Mouse (Mus musculus): ENCODE data around the gene Sfxn4. TPM values are rescaled to one million over a fixed set of nuclear protein-coding genes. Genes with fewer than 3 reads are reported as not detected.

Gene Sfxn4
- total and polyA plus RNA-seq, 2 experiments from 2014 or later, result 6.3 to 7.7 TPM

DNA sequence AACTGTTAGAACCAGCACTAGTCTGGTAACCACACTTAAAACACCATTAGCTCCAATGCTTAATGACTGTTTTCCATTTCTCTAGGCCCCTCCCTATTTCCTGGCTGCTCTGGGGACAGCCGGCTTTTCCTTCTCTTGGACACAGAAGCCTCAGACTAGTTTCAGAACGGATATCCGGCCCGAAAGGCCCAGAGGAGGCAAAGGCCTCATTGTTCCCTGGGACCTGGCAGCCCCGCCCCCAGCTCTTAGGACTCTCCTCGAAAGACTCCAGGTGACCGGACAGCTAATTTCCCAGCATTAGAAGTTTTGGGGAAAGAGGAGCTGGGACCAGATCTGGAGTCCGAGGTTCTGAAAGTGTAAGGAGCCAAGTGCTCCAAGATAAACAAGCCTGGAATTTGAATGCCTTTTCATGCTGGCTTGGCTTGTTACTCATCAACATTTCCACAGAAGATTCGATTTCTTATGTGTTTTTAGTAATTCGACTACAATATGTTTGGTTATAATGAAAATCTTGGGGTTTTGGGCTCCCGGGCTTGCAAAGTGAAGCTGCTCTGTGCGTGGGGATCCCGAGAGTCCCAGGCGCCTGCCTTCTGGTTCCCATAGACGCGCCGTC lies 27.9 kb upstream of the Sfxn4 start:
- peak; percentile 75 for DNase-seq (ENCODE audit: low spot score)
- Histone ChIP-seq H3K27ac (ENCODE audit: low read depth) (peak overlapping the region; percentile 97), H3K36me3 (replicated peaks; ENCODE audit: control insufficient read depth, insufficient read depth, low read length) (no peaks in the 10 kb centered on the region), H3K9me3 (replicated peaks; ENCODE audit: control insufficient read depth, low read length) (no peaks in the 10 kb centered on the region), H3K4me3 (ENCODE audit: low read depth, low read length) (peak overlapping the region; percentile 85), H3K9ac (replicated peaks; ENCODE audit: low read depth, low read length) (peak overlapping the region; percentile 81), H3K4me1 (ENCODE audit: control insufficient read depth, insufficient read depth) (peaks cover 17% of the 10 kb centered on the region), H3K27me3 (ENCODE audit: control insufficient read depth, insufficient read depth, low read length) (no peaks in the 10 kb centered on the region), H3K4me2 (ENCODE audit: low read depth, low read length) (peak overlapping the region; percentile 78)
- WGBS, result 14% methylated on average over 17 of the region's 17 CpGs
- peak; percentile 25 for ATAC-seq (ENCODE audit: insufficient read depth, low read depth)
- TF ChIP-seq CTCF (IDR thresholded peaks at IDR 0.05; ENCODE audit: low read depth), result no peak
- 0 out of 2 replicates have a peak, but pooled peaks have one; percentile 39 for TF ChIP-seq EP300 (IDR thresholded peaks at IDR 0.05; ENCODE audit: low read depth)

DNA sequence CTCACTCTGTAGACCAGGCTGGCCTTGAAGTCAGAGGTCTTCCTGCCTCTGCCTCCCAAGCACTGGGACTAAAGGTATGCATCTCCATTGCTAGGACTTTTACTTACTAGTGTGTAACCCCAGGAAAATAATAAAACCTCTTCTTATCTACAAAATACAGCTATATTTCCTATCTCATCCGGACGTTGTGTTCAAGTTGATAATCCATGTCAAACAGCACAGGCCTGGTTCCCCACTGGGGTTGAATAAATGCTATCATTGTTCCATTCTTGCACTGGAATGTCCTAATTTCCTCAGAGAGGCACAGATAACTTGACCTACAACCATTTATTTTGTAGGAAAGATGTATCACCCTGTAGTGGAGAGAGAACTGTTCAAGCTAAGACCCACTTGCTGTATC lies 26.4 kb upstream of the Sfxn4 start:
- Histone ChIP-seq H3K4me2 (ENCODE audit: low read depth, low read length) (no peak overlapping the region), H3K27me3 (ENCODE audit: control insufficient read depth, insufficient read depth, low read length) (no peaks in the 10 kb centered on the region), H3K9ac (replicated peaks; ENCODE audit: low read depth, low read length) (no peak overlapping the region), H3K4me3 (ENCODE audit: low read depth, low read length) (no peak overlapping the region), H3K36me3 (replicated peaks; ENCODE audit: control insufficient read depth, insufficient read depth, low read length) (no peaks in the 10 kb centered on the region), H3K4me1 (ENCODE audit: control insufficient read depth, insufficient read depth) (peaks cover 12% of the 10 kb centered on the region), H3K9me3 (replicated peaks; ENCODE audit: control insufficient read depth, low read length) (no peaks in the 10 kb centered on the region), H3K27ac (ENCODE audit: low read depth) (peak overlapping the region; percentile 97; the same call in 1 of the 2 replicates)
- 44% methylated on average over 2 of the region's 2 CpGs for WGBS
- TF ChIP-seq CTCF (IDR thresholded peaks at IDR 0.05; ENCODE audit: low read depth), result no peak
- TF ChIP-seq EP300 (IDR thresholded peaks at IDR 0.05; ENCODE audit: low read depth), result no peak
- DNase-seq (ENCODE audit: low spot score), result no peak
- no peak for ATAC-seq (ENCODE audit: insufficient read depth, low read depth)

DNA sequence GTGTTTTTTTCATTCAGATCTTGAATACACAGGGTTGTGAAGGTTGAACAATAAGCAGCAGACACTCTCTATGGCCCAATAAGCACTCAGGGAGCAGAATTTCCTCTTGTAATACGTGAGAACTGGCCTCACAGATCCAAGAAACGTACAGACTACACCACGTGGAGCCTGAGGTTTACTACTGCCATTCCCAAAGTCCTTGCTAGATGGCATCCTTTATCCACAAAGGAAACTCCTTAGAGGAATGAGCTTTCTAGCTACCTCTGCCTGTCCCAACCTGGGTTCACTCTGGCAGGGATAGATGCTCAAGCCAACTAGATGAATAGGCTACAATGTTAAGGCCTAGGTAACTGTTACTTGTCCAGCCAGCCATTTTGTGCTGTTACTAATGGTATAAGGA lies 21.9 kb upstream of the Sfxn4 start:
- Histone ChIP-seq H3K27me3 (ENCODE audit: control insufficient read depth, insufficient read depth, low read length) (no peaks in the 10 kb centered on the region), H3K4me3 (ENCODE audit: low read depth, low read length) (no peak overlapping the region), H3K4me2 (ENCODE audit: low read depth, low read length) (no peak overlapping the region), H3K27ac (ENCODE audit: low read depth) (no peak overlapping the region), H3K9ac (replicated peaks; ENCODE audit: low read depth, low read length) (no peak overlapping the region), H3K36me3 (replicated peaks; ENCODE audit: control insufficient read depth, insufficient read depth, low read length) (no peaks in the 10 kb centered on the region), H3K9me3 (replicated peaks; ENCODE audit: control insufficient read depth, low read length) (no peaks in the 10 kb centered on the region), H3K4me1 (ENCODE audit: control insufficient read depth, insufficient read depth) (no peaks in the 10 kb centered on the region)
- DNase-seq (ENCODE audit: low spot score), result peak; percentile 40
- TF ChIP-seq CTCF (IDR thresholded peaks at IDR 0.05; ENCODE audit: low read depth) (peak; percentile 79), EP300 (IDR thresholded peaks at IDR 0.05; ENCODE audit: low read depth) (no peak)
- ATAC-seq (ENCODE audit: insufficient read depth, low read depth), result peak; percentile 82
- WGBS, result 4% methylated on average over 3 of the region's 3 CpGs

DNA sequence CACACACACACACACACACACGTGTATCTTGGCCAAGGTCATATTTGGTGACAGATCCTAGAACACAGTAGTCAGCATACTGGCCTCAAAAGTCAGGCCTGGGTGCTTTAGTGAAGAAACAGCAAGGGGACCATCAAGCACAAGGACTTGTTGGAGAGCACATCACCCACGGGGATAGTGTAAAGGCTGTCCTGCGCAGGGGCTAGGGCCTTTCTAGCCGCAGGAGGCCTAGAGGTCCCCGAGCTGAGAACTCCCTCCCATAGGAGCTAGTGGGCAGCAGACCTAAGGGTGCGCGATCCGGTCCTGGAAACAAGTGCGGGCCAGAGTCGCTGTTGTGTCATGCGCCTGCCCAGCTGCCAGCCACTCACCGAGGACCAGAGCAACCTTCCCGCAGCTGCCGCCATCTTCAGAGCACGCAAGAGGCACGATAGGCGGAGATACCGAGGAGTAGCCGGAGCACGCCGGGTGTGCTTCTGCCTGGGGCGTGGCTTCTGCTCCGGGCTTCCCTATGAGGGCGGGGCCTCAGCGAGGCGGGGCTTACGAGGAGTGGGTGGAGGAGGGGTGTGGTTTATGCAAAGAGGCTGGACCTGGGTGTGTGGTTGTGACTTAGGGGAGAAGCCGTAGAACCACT lies 12.9 kb upstream of the Sfxn4 start, which contains the start of gene Prdx3:
Gene Prdx3, minus strand, starts transcription at position 493 of the 631 bp plus-strand sequence.
- DNase-seq (ENCODE audit: low spot score), result peak; percentile 97
- Histone ChIP-seq H3K27me3 (ENCODE audit: control insufficient read depth, insufficient read depth, low read length) (no peaks in the 10 kb centered on the region), H3K4me2 (ENCODE audit: low read depth, low read length) (peak within 1 kb of the TSS; percentile 76), H3K27ac (ENCODE audit: low read depth) (peak within 1 kb of the TSS; percentile 97), H3K4me1 (ENCODE audit: control insufficient read depth, insufficient read depth) (peaks cover 9% of the 10 kb centered on the region), H3K4me3 (ENCODE audit: low read depth, low read length) (peak within 1 kb of the TSS; percentile 67), H3K9me3 (replicated peaks; ENCODE audit: control insufficient read depth, low read length) (no peaks in the 10 kb centered on the region), H3K36me3 (replicated peaks; ENCODE audit: control insufficient read depth, insufficient read depth, low read length) (peaks cover 19% of the 10 kb centered on the region), H3K9ac (replicated peaks; ENCODE audit: low read depth, low read length) (peak within 1 kb of the TSS; percentile 75)
- peak; percentile 99 for ATAC-seq (ENCODE audit: insufficient read depth, low read depth)
- peak; percentile 30 for TF ChIP-seq CTCF (IDR thresholded peaks at IDR 0.05; ENCODE audit: low read depth)
- TF ChIP-seq EP300 (IDR thresholded peaks at IDR 0.05; ENCODE audit: low read depth), result no peak
- under 1% methylated on average over 28 of the region's 28 CpGs for WGBS

DNA sequence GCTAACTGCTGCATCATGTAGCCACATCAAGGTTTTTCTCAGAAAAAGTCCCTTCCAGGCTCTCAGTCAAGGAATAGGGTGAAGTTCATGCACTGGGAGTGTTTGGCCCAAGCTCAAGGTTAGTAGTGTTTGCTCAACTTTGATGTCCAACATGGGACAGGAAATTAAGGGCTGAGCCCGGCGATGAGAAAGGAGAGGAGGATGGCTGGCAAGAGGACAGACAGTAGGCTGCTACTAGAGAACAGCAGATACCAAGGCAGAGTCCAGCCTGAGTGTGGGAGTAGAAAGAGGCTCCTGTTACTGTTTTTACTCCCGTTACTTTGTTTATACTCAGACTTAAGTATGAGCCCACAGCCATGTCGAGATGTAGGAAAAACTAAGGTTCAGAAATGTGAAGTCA lies 12.2 kb upstream of the Sfxn4 start:
- H3K27me3 ChIP-seq (ENCODE audit: control insufficient read depth, insufficient read depth, low read length), result no peaks in the 10 kb centered on the region
- DNase-seq (ENCODE audit: low spot score), result no peak
- peaks cover 24% of the 10 kb centered on the region for H3K36me3 ChIP-seq (replicated peaks; ENCODE audit: control insufficient read depth, insufficient read depth, low read length)
- H3K4me1 ChIP-seq (ENCODE audit: control insufficient read depth, insufficient read depth), result peaks cover 9% of the 10 kb centered on the region
- TF ChIP-seq EP300 (IDR thresholded peaks at IDR 0.05; ENCODE audit: low read depth) (no peak), CTCF (IDR thresholded peaks at IDR 0.05; ENCODE audit: low read depth) (no peak)
- no peak for ATAC-seq (ENCODE audit: insufficient read depth, low read depth)
- H3K9ac ChIP-seq (replicated peaks; ENCODE audit: low read depth, low read length), result peak overlapping the region; percentile 75; the same call in 1 of the 2 replicates
- WGBS, result 3% methylated on average over 4 of the region's 4 CpGs
- peak overlapping the region; percentile 97 for H3K27ac ChIP-seq (ENCODE audit: low read depth)
- H3K4me3 ChIP-seq (ENCODE audit: low read depth, low read length), result peak overlapping the region; percentile 67
- no peaks in the 10 kb centered on the region for H3K9me3 ChIP-seq (replicated peaks; ENCODE audit: control insufficient read depth, low read length)
- H3K4me2 ChIP-seq (ENCODE audit: low read depth, low read length), result peak overlapping the region; percentile 76

All from heart, postnatal 0 days (tissue).